Mouse (Mus musculus) limb, embryonic 13.5 days (tissue): Measurements from ENCODE around the gene Spaca5. TPM values are rescaled to one million over a fixed set of nuclear protein-coding genes. Genes with fewer than 3 reads are reported as not detected.

Experiments used
- ATAC-seq: fragments of 200-750 bp; cut with Nextera tagmentation; 2 replicates; pipeline ENCODE4 v1.8.0; 2017; ENCODE audit warnings: low read depth, moderate number of reproducible peaks, moderate TSS enrichment; ENCODE audit not compliant: low FRiP score
- H3K27ac ChIP-seq: fragments of 300-500 bp; sonication (generic); 2 replicates; pipeline ENCODE4 v1.5.1; 2015; ENCODE audit warnings: inconsistent platforms, mild to moderate bottlenecking, moderate library complexity
- H3K27me3 ChIP-seq: fragments of 300-500 bp; sonication (generic); 2 replicates; pipeline ENCODE4 v1.6.1; 2015; ENCODE audit warnings: mild to moderate bottlenecking, inconsistent platforms
- H3K36me3 ChIP-seq: fragments of 300-500 bp; sonication (generic); 2 replicates; pipeline ENCODE4 v1.6.1; 2015; ENCODE audit warnings: inconsistent platforms, mild to moderate bottlenecking, moderate library complexity
- H3K4me1 ChIP-seq: fragments of 300-500 bp; sonication (generic); 2 replicates; pipeline ENCODE4 v1.6.1; 2015; ENCODE audit warnings: inconsistent platforms
- H3K4me2 ChIP-seq: fragments of 300-500 bp; sonication (generic); replicated peaks from 2 replicates; pipeline ENCODE4 v1.6.1; 2015; ENCODE audit warnings: inconsistent platforms, mild to moderate bottlenecking, moderate library complexity
- H3K4me3 ChIP-seq: fragments of 300-500 bp; sonication (generic); 2 replicates; pipeline ENCODE4 v1.5.1; 2015; ENCODE audit warnings: moderate library complexity, mild to moderate bottlenecking, inconsistent platforms
- H3K9ac ChIP-seq: fragments of 300-500 bp; sonication (generic); 2 replicates; pipeline ENCODE4 v1.6.1; 2015; ENCODE audit warnings: mild to moderate bottlenecking, inconsistent platforms
- H3K9me3 ChIP-seq: fragments of 300-500 bp; sonication (generic); 2 replicates; pipeline ENCODE4 v1.6.1; 2016; ENCODE audit warnings: inconsistent platforms
- WGBS: fragments of 180-500 bp; shearing (Covaris S2); methylation state at CpG from one replicate; pipeline ENCODE4 v1.1.7; 2015; 5-methylcytosine and 5-hydroxymethylcytosine counted together
- polyA plus RNA-seq: library from polyadenylated mRNA; unstranded; fragments of >200 nt; fragmentation: Nextera tagmentation; extraction: Ambion mirVana; gene quantifications from 2 replicates; pipeline ENCODE4 v1.2.1, GENCODE M21; 2015

Spaca5 gene
- polyA plus RNA-seq, result not detected in 2 replicates

- no peak for ATAC-seq
- Histone ChIP-seq H3K36me3 (no peaks in the 10 kb centered on the region), H3K4me3 (no peak within 1 kb of the TSS), H3K4me1 (no peaks in the 10 kb centered on the region), H3K4me2 (no peak within 1 kb of the TSS), H3K9ac (no peak within 1 kb of the TSS), H3K27me3 (no peaks in the 10 kb centered on the region), H3K9me3 (no peaks in the 10 kb centered on the region), H3K27ac (no peak within 1 kb of the TSS)
Measured at GRCm38 (mm10) chrX:21068106-21068505, at the start of gene Spaca5. TSS of gene Spaca5 (plus strand) at chrX:21068406.

- no peak overlapping the region for H3K27ac ChIP-seq
Measured at GRCm38 (mm10) chrX:21061460-21061859, 6.7 kb upstream of the Spaca5 start.

GRCm38 (mm10) chrX:21061866-21062543 lies 6.2 kb upstream of the Spaca5 start, which contains the start of gene Zfp182:
TSS of gene Zfp182 (minus strand) at chrX:21062316.
- Histone ChIP-seq H3K4me2 (peak within 1 kb of the TSS; percentile 59), H3K36me3 (no peaks in the 10 kb centered on the region), H3K4me1 (no peaks in the 10 kb centered on the region), H3K4me3 (peak within 1 kb of the TSS; percentile 51), H3K27ac (no peak within 1 kb of the TSS), H3K9me3 (no peaks in the 10 kb centered on the region), H3K9ac (peak within 1 kb of the TSS; percentile 63), H3K27me3 (no peaks in the 10 kb centered on the region)
- peak; percentile 94 for ATAC-seq
- WGBS, result 21% methylated on average over 25 of the region's 25 CpGs

More at GRCm38 (mm10) chrX:21061460-21061859, 6.7 kb upstream of the Spaca5 start:
- Histone ChIP-seq H3K4me2 (peak overlapping the region; percentile 59), H3K9me3 (no peaks in the 10 kb centered on the region), H3K27me3 (no peaks in the 10 kb centered on the region), H3K4me1 (no peaks in the 10 kb centered on the region), H3K36me3 (no peaks in the 10 kb centered on the region), H3K9ac (peak overlapping the region; percentile 63), H3K4me3 (peak overlapping the region; percentile 51)
- 18% methylated on average over 9 of the region's 9 CpGs for WGBS
- ATAC-seq, result peak; percentile 69; the same call in 1 of the 2 replicates

GRCm38 (mm10) chrX:21062544-21062890 lies 5.7 kb upstream of the Spaca5 start:
- no peak overlapping the region for H3K27ac ChIP-seq
- H3K9ac ChIP-seq, result no peak overlapping the region
- WGBS, result 63% methylated on average over 3 of the region's 3 CpGs
- no peaks in the 10 kb centered on the region for H3K36me3 ChIP-seq
- no peak for ATAC-seq
- H3K4me2 ChIP-seq, result peak overlapping the region; percentile 53
- H3K4me3 ChIP-seq, result peak overlapping the region; percentile 51
- H3K4me1 ChIP-seq, result no peaks in the 10 kb centered on the region
- H3K9me3 ChIP-seq, result no peaks in the 10 kb centered on the region
- H3K27me3 ChIP-seq, result no peaks in the 10 kb centered on the region

- no peaks in the 10 kb centered on the region for H3K4me1 ChIP-seq
- H3K27ac ChIP-seq, result no peak overlapping the region
- H3K36me3 ChIP-seq, result peaks cover 2% of the 10 kb centered on the region; the same call in 1 of the 2 replicates
- peak overlapping the region; percentile 46 for H3K4me3 ChIP-seq
- H3K9me3 ChIP-seq, result no peaks in the 10 kb centered on the region
- WGBS, result 23% methylated on average over 6 of the region's 6 CpGs
- H3K9ac ChIP-seq, result peak overlapping the region; percentile 59; the same call in 1 of the 2 replicates
- H3K27me3 ChIP-seq, result no peaks in the 10 kb centered on the region
- no peak for ATAC-seq
- H3K4me2 ChIP-seq, result peak overlapping the region; percentile 60
Measured at GRCm38 (mm10) chrX:21088645-21088982, 20.4 kb downstream of the Spaca5 start.

GRCm38 (mm10) chrX:21088983-21089866 lies 21.0 kb downstream of the Spaca5 start, which contains the start of gene Zfp300:
TSS of gene Zfp300 (minus strand) at chrX:21089527.
- no peaks in the 10 kb centered on the region for H3K9me3 ChIP-seq
- peak within 1 kb of the TSS; percentile 46 for H3K4me3 ChIP-seq
- peak within 1 kb of the TSS; percentile 59 for H3K9ac ChIP-seq
- H3K4me1 ChIP-seq, result no peaks in the 10 kb centered on the region
- no peaks in the 10 kb centered on the region for H3K36me3 ChIP-seq
- peak within 1 kb of the TSS; percentile 60 for H3K4me2 ChIP-seq
- H3K27ac ChIP-seq, result peak within 1 kb of the TSS; percentile 55; the same call in 1 of the 2 replicates
- ATAC-seq, result peak; percentile 92
- no peaks in the 10 kb centered on the region for H3K27me3 ChIP-seq
- 19% methylated on average over 27 of the region's 27 CpGs for WGBS

- no peaks in the 10 kb centered on the region for H3K36me3 ChIP-seq
- H3K4me2 ChIP-seq, result peak overlapping the region; percentile 60
- H3K4me1 ChIP-seq, result no peaks in the 10 kb centered on the region
- ATAC-seq, result 0 out of 2 replicates have a peak, but pooled peaks have one; percentile 19
- H3K9ac ChIP-seq, result no peak overlapping the region
- H3K4me3 ChIP-seq, result peak overlapping the region; percentile 46
- 54% methylated on average over 7 of the region's 7 CpGs for WGBS
- H3K27ac ChIP-seq, result no peak overlapping the region
- H3K27me3 ChIP-seq, result no peaks in the 10 kb centered on the region
- no peaks in the 10 kb centered on the region for H3K9me3 ChIP-seq
Measured at GRCm38 (mm10) chrX:21089867-21090239, 21.6 kb downstream of the Spaca5 start.

GRCm38 (mm10) chrX:21115520-21115919 lies 47.3 kb downstream of the Spaca5 start, which contains the start of gene Ssxa1:
TSS of gene Ssxa1 (plus strand) at chrX:21115820.
- Histone ChIP-seq H3K27ac (no peak within 1 kb of the TSS), H3K9ac (no peak within 1 kb of the TSS), H3K9me3 (no peaks in the 10 kb centered on the region), H3K4me3 (no peak within 1 kb of the TSS), H3K36me3 (no peaks in the 10 kb centered on the region), H3K4me2 (no peak within 1 kb of the TSS), H3K27me3 (no peaks in the 10 kb centered on the region), H3K4me1 (no peaks in the 10 kb centered on the region)
- no peak for ATAC-seq
- 85% methylated on average over 4 of the region's 4 CpGs for WGBS

Other genes starting within 250 kb of the Spaca5 start
- gene Timp1, start 198.2 kb upstream of the Spaca5 start, polyA plus RNA-seq, result 23.5 and 23.7 TPM in 2 replicates
- gene Syn1, start 147.4 kb upstream of the Spaca5 start, polyA plus RNA-seq, result 0.19 and 0.28 TPM in 2 replicates
- 4.5 and 5.7 TPM in 2 replicates for gene Cfp, start 136.9 kb upstream of the Spaca5 start, polyA plus RNA-seq
- gene Elk1, start 117.8 kb upstream of the Spaca5 start, polyA plus RNA-seq, result 17.6 and 17.7 TPM in 2 replicates
- gene Uxt, start 106.4 kb upstream of the Spaca5 start, polyA plus RNA-seq, result 46.7 and 53.2 TPM in 2 replicates
- 5.3 and 6.1 TPM in 2 replicates for gene Zfp182, start 6.1 kb upstream of the Spaca5 start, polyA plus RNA-seq
- gene Zfp300, start 21.1 kb downstream of the Spaca5 start, polyA plus RNA-seq, result 2.3 and 2.4 TPM in 2 replicates
- not detected in 2 replicates for gene Ssxa1, start 47.4 kb downstream of the Spaca5 start, polyA plus RNA-seq
- not detected in 2 replicates for gene Gm21876, start 107.2 kb downstream of the Spaca5 start, polyA plus RNA-seq